Mouse (Mus musculus): Measurements from ENCODE around the gene Ercc6l2. TPM values are rescaled to one million over a fixed set of nuclear protein-coding genes. Genes with fewer than 3 reads are reported as not detected.

Ercc6l2 gene
- polyA plus RNA-seq, 1 experiment = 3.7 TPM

DNA sequence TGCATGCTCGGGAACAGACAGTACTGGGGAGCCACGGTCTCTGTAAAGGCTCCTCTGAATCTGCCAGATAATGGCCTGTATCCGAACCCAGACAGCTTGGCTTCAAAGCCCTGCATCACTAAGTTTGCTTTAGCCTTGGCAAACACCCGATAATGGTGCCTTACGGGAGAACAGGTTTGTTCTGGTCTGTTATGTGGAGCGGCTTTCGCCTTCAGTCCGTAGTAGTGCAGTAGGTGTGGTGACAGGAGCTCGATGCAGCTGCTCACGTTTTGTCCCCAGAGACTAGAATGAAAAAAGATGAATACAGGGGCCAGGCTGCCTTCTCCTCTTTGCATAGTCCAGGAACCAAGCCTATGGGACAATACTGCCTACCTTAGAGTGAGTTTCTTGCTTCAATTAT is 115.5 kb downstream of the Ercc6l2 start:
- TF ChIP-seq CTCF (conservative IDR thresholded peaks at IDR 0.05; ENCODE audit: insufficient read depth, insufficient read length, low read depth, low read length) = no peak
- Histone ChIP-seq H3K27me3 (replicated peaks; ENCODE audit: control insufficient read depth, insufficient read depth, low read length) (no peaks in the 10 kb centered on the region), H3K27ac (ENCODE audit: insufficient read depth, low read depth, low read length) (no peak overlapping the region), H3K4me1 (ENCODE audit: control insufficient read depth, insufficient read depth, low read length) (no peaks in the 10 kb centered on the region; the same call in 1 of the 2 replicates), H3K4me3 (ENCODE audit: insufficient read depth, low read depth, low read length) (no peak overlapping the region), H3K36me3 (ENCODE audit: control insufficient read depth, insufficient read depth, low read length) (no peaks in the 10 kb centered on the region)
- 81% methylated on average over 10 of the region's 10 CpGs for WGBS
- DNase-seq = no peak

DNA sequence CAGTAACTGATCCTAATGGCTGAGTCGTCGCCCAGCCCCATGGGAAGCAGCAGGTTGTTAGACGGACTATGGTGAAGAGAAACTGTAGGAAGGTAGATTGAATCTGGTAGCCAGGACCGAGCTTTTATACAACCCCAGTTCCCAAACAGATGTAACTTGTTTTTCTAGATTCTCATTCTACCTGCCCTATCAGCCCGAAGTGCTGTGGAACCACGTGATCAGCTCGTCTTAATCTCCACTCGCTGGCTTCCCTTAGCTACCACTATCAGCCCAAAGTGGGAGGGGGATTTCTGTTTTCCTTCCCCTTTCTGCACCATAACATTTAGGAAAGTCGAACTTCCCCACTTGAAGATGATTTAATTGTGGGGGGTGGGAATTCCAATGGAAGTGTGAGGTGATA is 121.3 kb downstream of the Ercc6l2 start:
- TF ChIP-seq POLR2A (IDR thresholded peaks at IDR 0.05; ENCODE audit: low read depth, low read length) (no peak), CTCF (conservative IDR thresholded peaks at IDR 0.05; ENCODE audit: insufficient read depth, insufficient read length, low read depth, low read length) (no peak)
- H3K36me3 ChIP-seq (ENCODE audit: control insufficient read depth, insufficient read depth, low read length) = no peaks in the 10 kb centered on the region
- WGBS = 85% methylated on average over 9 of the region's 9 CpGs

DNA sequence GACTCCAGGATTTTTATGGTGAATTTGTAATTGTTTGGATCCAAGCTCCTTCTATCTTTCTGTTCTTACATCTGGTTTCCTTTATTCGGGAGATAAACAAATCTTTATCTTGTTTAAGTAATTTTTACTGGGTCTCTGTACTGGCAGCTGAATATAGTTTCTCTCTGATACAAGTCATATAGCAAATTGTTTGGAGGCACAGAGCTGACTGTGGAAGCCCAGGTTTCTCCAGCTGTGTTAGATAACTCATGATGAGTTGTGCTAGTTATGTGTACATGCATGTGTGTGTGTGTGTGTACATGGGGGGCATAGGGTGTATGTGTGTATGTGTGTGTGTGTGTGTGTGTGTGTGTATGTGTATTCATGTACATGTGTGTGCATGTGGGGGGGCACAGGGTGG is 125.2 kb downstream of the Ercc6l2 start:
- no peak for TF ChIP-seq POLR2A (IDR thresholded peaks at IDR 0.05; ENCODE audit: low read depth, low read length)
- no peak for TF ChIP-seq CTCF (conservative IDR thresholded peaks at IDR 0.05; ENCODE audit: insufficient read depth, insufficient read length, low read depth, low read length)
- no peaks in the 10 kb centered on the region for H3K27me3 ChIP-seq (replicated peaks; ENCODE audit: control insufficient read depth, insufficient read depth, low read length)
- H3K27ac ChIP-seq (ENCODE audit: insufficient read depth, low read depth, low read length) = no peak overlapping the region
- H3K4me1 ChIP-seq (ENCODE audit: control insufficient read depth, insufficient read depth, low read length) = no peaks in the 10 kb centered on the region
- H3K36me3 ChIP-seq (ENCODE audit: control insufficient read depth, insufficient read depth, low read length) = no peaks in the 10 kb centered on the region
- WGBS = 62% methylated on average over 1 of the region's 1 CpGs
- no peak overlapping the region for H3K4me3 ChIP-seq (ENCODE audit: insufficient read depth, low read depth, low read length)
- no peak for DNase-seq

More for the DNA sequence above, 121.3 kb downstream of the Ercc6l2 start:
- H3K27ac ChIP-seq (ENCODE audit: insufficient read depth, low read depth, low read length) = no peak overlapping the region
- no peaks in the 10 kb centered on the region for H3K4me1 ChIP-seq (ENCODE audit: control insufficient read depth, insufficient read depth, low read length)
- H3K27me3 ChIP-seq (replicated peaks; ENCODE audit: control insufficient read depth, insufficient read depth, low read length) = no peaks in the 10 kb centered on the region
- DNase-seq = no peak
- H3K4me3 ChIP-seq (ENCODE audit: insufficient read depth, low read depth, low read length) = no peak overlapping the region

DNA sequence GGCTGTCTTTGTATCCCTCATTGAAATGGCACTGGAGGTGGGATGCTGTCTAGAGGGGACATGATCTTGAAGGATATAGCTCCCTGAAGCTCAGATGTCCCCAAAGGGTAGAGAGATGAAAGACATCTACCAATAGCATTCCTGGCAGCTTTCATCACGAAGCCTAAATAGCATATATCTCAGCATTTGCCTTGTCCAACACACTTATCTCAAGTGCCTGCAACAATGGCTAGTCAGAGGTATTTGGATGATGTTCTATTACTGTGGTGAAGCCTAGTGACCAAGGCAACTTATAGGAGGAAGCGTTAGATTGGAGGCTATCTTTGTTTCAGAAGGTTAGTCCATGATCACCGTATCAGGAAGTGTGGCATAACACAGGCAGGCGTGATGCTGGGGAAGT is 126.1 kb downstream of the Ercc6l2 start:
- no peak for TF ChIP-seq CTCF (conservative IDR thresholded peaks at IDR 0.05; ENCODE audit: insufficient read depth, insufficient read length, low read depth, low read length)
- TF ChIP-seq POLR2A (IDR thresholded peaks at IDR 0.05; ENCODE audit: low read depth, low read length) = no peak
- no peak for DNase-seq
- H3K27me3 ChIP-seq (replicated peaks; ENCODE audit: control insufficient read depth, insufficient read depth, low read length) = no peaks in the 10 kb centered on the region
- H3K27ac ChIP-seq (ENCODE audit: insufficient read depth, low read depth, low read length) = no peak overlapping the region
- H3K4me1 ChIP-seq (ENCODE audit: control insufficient read depth, insufficient read depth, low read length) = no peaks in the 10 kb centered on the region
- H3K36me3 ChIP-seq (ENCODE audit: control insufficient read depth, insufficient read depth, low read length) = no peaks in the 10 kb centered on the region
- 96% methylated on average over 4 of the region's 4 CpGs for WGBS
- H3K4me3 ChIP-seq (ENCODE audit: insufficient read depth, low read depth, low read length) = no peak overlapping the region

DNA sequence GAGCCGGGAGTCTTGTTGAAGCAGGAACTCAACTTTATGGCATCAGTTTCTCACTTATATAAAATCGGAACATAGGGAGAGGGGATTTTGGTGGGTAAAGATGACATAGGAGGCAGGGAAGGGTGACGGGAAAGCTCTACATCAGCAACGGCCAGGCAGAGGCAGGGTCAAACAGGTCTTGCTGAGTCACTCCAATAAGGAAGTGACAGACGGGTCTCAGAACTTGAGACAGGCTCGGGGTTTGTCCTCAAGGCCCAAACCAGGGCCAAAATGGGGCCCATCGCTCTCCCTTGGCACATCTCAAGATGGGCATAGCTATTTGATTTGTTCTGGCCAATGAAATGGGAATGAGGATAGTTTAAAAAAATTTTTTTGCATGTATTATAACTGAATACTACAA is 128.6 kb downstream of the Ercc6l2 start:
- H3K36me3 ChIP-seq (ENCODE audit: control insufficient read depth, insufficient read depth, low read length) = no peaks in the 10 kb centered on the region
- no peaks in the 10 kb centered on the region for H3K4me1 ChIP-seq (ENCODE audit: control insufficient read depth, insufficient read depth, low read length)
- H3K27ac ChIP-seq (ENCODE audit: insufficient read depth, low read depth, low read length) = no peak overlapping the region
- 92% methylated on average over 7 of the region's 7 CpGs for WGBS
- H3K4me3 ChIP-seq (ENCODE audit: insufficient read depth, low read depth, low read length) = no peak overlapping the region
- TF ChIP-seq POLR2A (IDR thresholded peaks at IDR 0.05; ENCODE audit: low read depth, low read length) (no peak), CTCF (conservative IDR thresholded peaks at IDR 0.05; ENCODE audit: insufficient read depth, insufficient read length, low read depth, low read length) (no peak)
- H3K27me3 ChIP-seq (replicated peaks; ENCODE audit: control insufficient read depth, insufficient read depth, low read length) = no peaks in the 10 kb centered on the region
- no peak for DNase-seq

DNA sequence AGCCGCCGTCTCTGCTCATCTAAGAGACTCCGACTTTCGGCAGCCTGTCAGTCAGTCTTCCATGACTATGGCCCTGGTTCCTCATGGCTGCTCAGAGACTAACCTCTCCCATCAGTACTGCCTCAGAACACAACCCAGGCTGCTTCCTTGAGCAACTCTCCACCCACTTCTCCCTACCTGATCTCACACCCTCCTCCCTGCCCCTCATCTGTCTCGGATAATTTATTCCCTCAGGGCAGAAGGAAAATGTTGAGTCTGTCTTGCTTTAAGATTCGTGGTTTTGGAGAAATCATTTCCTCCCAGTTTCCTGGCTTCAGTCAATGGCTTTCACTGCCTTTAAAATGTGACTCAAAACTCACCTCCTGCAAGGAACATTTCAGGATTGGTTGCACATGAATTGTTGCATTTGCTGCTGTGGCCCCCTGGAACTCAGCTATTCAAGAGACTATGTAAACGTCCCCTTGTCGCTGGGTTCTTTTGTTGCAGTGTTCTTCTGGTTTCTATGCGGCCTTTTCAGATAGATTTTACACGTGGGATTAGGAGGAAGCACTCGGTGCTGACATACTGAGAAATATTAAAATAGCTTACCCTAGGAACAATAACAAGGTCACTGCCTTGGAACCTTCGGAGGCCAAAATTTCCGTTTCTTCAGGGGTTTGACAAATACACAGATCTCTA is 129.4 kb downstream of the Ercc6l2 start:
- Histone ChIP-seq H3K4me1 (ENCODE audit: control insufficient read depth, insufficient read depth, low read length) (no peaks in the 10 kb centered on the region), H3K27ac (ENCODE audit: insufficient read depth, low read depth, low read length) (no peak overlapping the region), H3K36me3 (ENCODE audit: control insufficient read depth, insufficient read depth, low read length) (no peaks in the 10 kb centered on the region), H3K4me3 (ENCODE audit: insufficient read depth, low read depth, low read length) (no peak overlapping the region), H3K27me3 (replicated peaks; ENCODE audit: control insufficient read depth, insufficient read depth, low read length) (no peaks in the 10 kb centered on the region)
- no peak for DNase-seq
- TF ChIP-seq CTCF (conservative IDR thresholded peaks at IDR 0.05; ENCODE audit: insufficient read depth, insufficient read length, low read depth, low read length) = no peak
- no peak for TF ChIP-seq POLR2A (IDR thresholded peaks at IDR 0.05; ENCODE audit: low read depth, low read length)
- WGBS = 41% methylated on average over 13 of the region's 13 CpGs

Other genes starting within 250 kb of the Ercc6l2 start
- 17.5 and 19.6 TPM in 2 replicates for gene Ptch1, start 241.6 kb upstream of the Ercc6l2 start, polyA plus RNA-seq (2012; rRNA removed)

All from kidney, adult 2 months (tissue).